Mouse (Mus musculus): Measurements from ENCODE around the gene Fam102a. TPM values are rescaled to one million over a fixed set of nuclear protein-coding genes. Genes with fewer than 3 reads are reported as not detected.

The Fam102a gene
- polyA plus RNA-seq, 1 experiment from 2014 or later = 19.2 TPM

- DNase-seq (ENCODE audit: low spot score) = peak; percentile 84
- WGBS = 7% methylated on average over 13 of the region's 34 CpGs
Measured at GRCm38 (mm10) chr2:32607262-32607947, 72.3 kb downstream of the Fam102a start.

GRCm38 (mm10) chr2:32608141-32608777 is 73.1 kb downstream of the Fam102a start:
- Histone ChIP-seq H3K36me3 (ENCODE audit: control insufficient read depth, insufficient read depth, low read length) (peaks cover 12% of the 10 kb centered on the region), H3K27ac (replicated peaks; ENCODE audit: low read depth, low read length) (peak overlapping the region; percentile 72), H3K4me2 (ENCODE audit: low read depth, low read length) (peak overlapping the region; percentile 86), H3K9me3 (ENCODE audit: control insufficient read depth, low read length) (no peaks in the 10 kb centered on the region), H3K4me1 (ENCODE audit: control insufficient read depth, insufficient read depth, low read length) (peaks cover 21% of the 10 kb centered on the region), H3K4me3 (ENCODE audit: low read depth, low read length) (peak overlapping the region; percentile 57), H3K9ac (ENCODE audit: low read depth, low read length) (peak overlapping the region; percentile 73), H3K27me3 (replicated peaks; ENCODE audit: control insufficient read depth, insufficient read depth, low read length) (0 out of 2 replicates have a peak, but pooled peaks cover 3% of the 10 kb centered on the region)
- peak; percentile 58 for ATAC-seq (ENCODE audit: low read depth)
- 5% methylated on average over 25 of the region's 25 CpGs for WGBS
- DNase-seq (ENCODE audit: low spot score) = peak; percentile 87

More at GRCm38 (mm10) chr2:32607262-32607947, 72.3 kb downstream of the Fam102a start:
- Histone ChIP-seq H3K27ac (replicated peaks; ENCODE audit: low read depth, low read length) (peak overlapping the region; percentile 72), H3K4me2 (ENCODE audit: low read depth, low read length) (peak overlapping the region; percentile 86), H3K27me3 (replicated peaks; ENCODE audit: control insufficient read depth, insufficient read depth, low read length) (0 out of 2 replicates have a peak, but pooled peaks cover 3% of the 10 kb centered on the region), H3K4me3 (ENCODE audit: low read depth, low read length) (peak overlapping the region; percentile 57), H3K9me3 (ENCODE audit: control insufficient read depth, low read length) (no peaks in the 10 kb centered on the region), H3K36me3 (ENCODE audit: control insufficient read depth, insufficient read depth, low read length) (peaks cover 5% of the 10 kb centered on the region; the same call in 1 of the 2 replicates), H3K9ac (ENCODE audit: low read depth, low read length) (peak overlapping the region; percentile 73), H3K4me1 (ENCODE audit: control insufficient read depth, insufficient read depth, low read length) (peaks cover 21% of the 10 kb centered on the region)
- peak; percentile 17; the same call in 1 of the 2 replicates for ATAC-seq (ENCODE audit: low read depth)

- H3K4me2 ChIP-seq (ENCODE audit: low read depth, low read length) = peak overlapping the region; percentile 86
- DNase-seq (ENCODE audit: low spot score) = no peak
- H3K9me3 ChIP-seq (ENCODE audit: control insufficient read depth, low read length) = no peaks in the 10 kb centered on the region
- H3K9ac ChIP-seq (ENCODE audit: low read depth, low read length) = peak overlapping the region; percentile 53; the same call in 1 of the 2 replicates
- peak overlapping the region; percentile 57 for H3K4me3 ChIP-seq (ENCODE audit: low read depth, low read length)
- peaks cover 12% of the 10 kb centered on the region for H3K36me3 ChIP-seq (ENCODE audit: control insufficient read depth, insufficient read depth, low read length)
- peak; percentile 6; the same call in 1 of the 2 replicates for ATAC-seq (ENCODE audit: low read depth)
- 0 out of 2 replicates have a peak, but pooled peaks cover 3% of the 10 kb centered on the region for H3K27me3 ChIP-seq (replicated peaks; ENCODE audit: control insufficient read depth, insufficient read depth, low read length)
- peak overlapping the region; percentile 72 for H3K27ac ChIP-seq (replicated peaks; ENCODE audit: low read depth, low read length)
- 52% methylated on average over 18 of the region's 18 CpGs for whole genome bisulfite sequencing
- H3K4me1 ChIP-seq (ENCODE audit: control insufficient read depth, insufficient read depth, low read length) = peaks cover 21% of the 10 kb centered on the region
Measured at GRCm38 (mm10) chr2:32608778-32609435, 73.8 kb downstream of the Fam102a start.

- 0 out of 2 replicates have a peak, but pooled peaks cover 3% of the 10 kb centered on the region for H3K27me3 ChIP-seq (replicated peaks; ENCODE audit: control insufficient read depth, insufficient read depth, low read length)
- no peak overlapping the region for H3K9ac ChIP-seq (ENCODE audit: low read depth, low read length)
- WGBS = 17% methylated on average over 23 of the region's 23 CpGs
- DNase-seq (ENCODE audit: low spot score) (peak; percentile 70), ATAC-seq (ENCODE audit: low read depth) (no peak)
- H3K4me1 ChIP-seq (ENCODE audit: control insufficient read depth, insufficient read depth, low read length) = peaks cover 21% of the 10 kb centered on the region
- H3K4me2 ChIP-seq (ENCODE audit: low read depth, low read length) = peak overlapping the region; percentile 46
- no peaks in the 10 kb centered on the region for H3K9me3 ChIP-seq (ENCODE audit: control insufficient read depth, low read length)
- no peak overlapping the region for H3K27ac ChIP-seq (replicated peaks; ENCODE audit: low read depth, low read length)
- peak overlapping the region; percentile 32 for H3K4me3 ChIP-seq (ENCODE audit: low read depth, low read length)
- H3K36me3 ChIP-seq (ENCODE audit: control insufficient read depth, insufficient read depth, low read length) = peaks cover 24% of the 10 kb centered on the region
Measured at GRCm38 (mm10) chr2:32610610-32611229, 75.6 kb downstream of the Fam102a start.

- Histone ChIP-seq H3K27ac (replicated peaks; ENCODE audit: low read depth, low read length) (no peak overlapping the region), H3K36me3 (ENCODE audit: control insufficient read depth, insufficient read depth, low read length) (peaks cover 40% of the 10 kb centered on the region), H3K4me2 (ENCODE audit: low read depth, low read length) (no peak overlapping the region), H3K4me1 (ENCODE audit: control insufficient read depth, insufficient read depth, low read length) (peaks cover 21% of the 10 kb centered on the region), H3K9ac (ENCODE audit: low read depth, low read length) (no peak overlapping the region), H3K9me3 (ENCODE audit: control insufficient read depth, low read length) (no peaks in the 10 kb centered on the region), H3K4me3 (ENCODE audit: low read depth, low read length) (no peak overlapping the region), H3K27me3 (replicated peaks; ENCODE audit: control insufficient read depth, insufficient read depth, low read length) (0 out of 2 replicates have a peak, but pooled peaks cover 3% of the 10 kb centered on the region)
- WGBS = 71% methylated on average over 26 of the region's 26 CpGs
- DNase-seq (ENCODE audit: low spot score) (no peak), ATAC-seq (ENCODE audit: low read depth) (no peak)
Measured at GRCm38 (mm10) chr2:32612274-32612673, 77.1 kb downstream of the Fam102a start.

- ATAC-seq (ENCODE audit: low read depth) = no peak
- 97% methylated on average over 1 of the region's 1 CpGs for WGBS
- H3K36me3 ChIP-seq (ENCODE audit: control insufficient read depth, insufficient read depth, low read length) = peaks cover 57% of the 10 kb centered on the region
- H3K9ac ChIP-seq (ENCODE audit: low read depth, low read length) = no peak overlapping the region
- no peaks in the 10 kb centered on the region for H3K9me3 ChIP-seq (ENCODE audit: control insufficient read depth, low read length)
- H3K4me2 ChIP-seq (ENCODE audit: low read depth, low read length) = no peak overlapping the region
- no peak for DNase-seq (ENCODE audit: low spot score)
- H3K4me1 ChIP-seq (ENCODE audit: control insufficient read depth, insufficient read depth, low read length) = peaks cover 19% of the 10 kb centered on the region
- H3K4me3 ChIP-seq (ENCODE audit: low read depth, low read length) = no peak overlapping the region
- H3K27ac ChIP-seq (replicated peaks; ENCODE audit: low read depth, low read length) = no peak overlapping the region
- no peaks in the 10 kb centered on the region for H3K27me3 ChIP-seq (replicated peaks; ENCODE audit: control insufficient read depth, insufficient read depth, low read length)
Measured at GRCm38 (mm10) chr2:32617109-32617508, 82.0 kb downstream of the Fam102a start.

GRCm38 (mm10) chr2:32617601-32618000 is 82.5 kb downstream of the Fam102a start:
- H3K4me3 ChIP-seq (ENCODE audit: low read depth, low read length) = no peak overlapping the region
- peaks cover 52% of the 10 kb centered on the region for H3K36me3 ChIP-seq (ENCODE audit: control insufficient read depth, insufficient read depth, low read length)
- peaks cover 19% of the 10 kb centered on the region for H3K4me1 ChIP-seq (ENCODE audit: control insufficient read depth, insufficient read depth, low read length)
- H3K27ac ChIP-seq (replicated peaks; ENCODE audit: low read depth, low read length) = no peak overlapping the region
- DNase-seq (ENCODE audit: low spot score) (no peak), ATAC-seq (ENCODE audit: low read depth) (no peak)
- no peaks in the 10 kb centered on the region for H3K9me3 ChIP-seq (ENCODE audit: control insufficient read depth, low read length)
- H3K9ac ChIP-seq (ENCODE audit: low read depth, low read length) = no peak overlapping the region
- H3K27me3 ChIP-seq (replicated peaks; ENCODE audit: control insufficient read depth, insufficient read depth, low read length) = no peaks in the 10 kb centered on the region
- no peak overlapping the region for H3K4me2 ChIP-seq (ENCODE audit: low read depth, low read length)
- WGBS = 90% methylated on average over 4 of the region's 4 CpGs

- H3K36me3 ChIP-seq (ENCODE audit: control insufficient read depth, insufficient read depth, low read length) = peaks cover 48% of the 10 kb centered on the region
- 62% methylated on average over 9 of the region's 9 CpGs for WGBS
Measured at GRCm38 (mm10) chr2:32618051-32618450, 82.9 kb downstream of the Fam102a start.

More at GRCm38 (mm10) chr2:32618051-32618450, 82.9 kb downstream of the Fam102a start:
- no peaks in the 10 kb centered on the region for H3K27me3 ChIP-seq (replicated peaks; ENCODE audit: control insufficient read depth, insufficient read depth, low read length)
- H3K9ac ChIP-seq (ENCODE audit: low read depth, low read length) = 0 out of 2 replicates have a peak overlapping the region, but pooled peaks have one; percentile 14
- no peaks in the 10 kb centered on the region for H3K9me3 ChIP-seq (ENCODE audit: control insufficient read depth, low read length)
- no peak overlapping the region for H3K4me3 ChIP-seq (ENCODE audit: low read depth, low read length)
- H3K27ac ChIP-seq (replicated peaks; ENCODE audit: low read depth, low read length) = no peak overlapping the region
- peak; percentile 13; the same call in 1 of the 2 replicates for ATAC-seq (ENCODE audit: low read depth)
- peaks cover 19% of the 10 kb centered on the region for H3K4me1 ChIP-seq (ENCODE audit: control insufficient read depth, insufficient read depth, low read length)
- no peak overlapping the region for H3K4me2 ChIP-seq (ENCODE audit: low read depth, low read length)
- DNase-seq (ENCODE audit: low spot score) = peak; percentile 69

Measured in embryonic facial prominence, embryonic 14.5 days (tissue).